8 mouse cellular contexts compared by ENCODE assay signal in the genomic region with DNA sequence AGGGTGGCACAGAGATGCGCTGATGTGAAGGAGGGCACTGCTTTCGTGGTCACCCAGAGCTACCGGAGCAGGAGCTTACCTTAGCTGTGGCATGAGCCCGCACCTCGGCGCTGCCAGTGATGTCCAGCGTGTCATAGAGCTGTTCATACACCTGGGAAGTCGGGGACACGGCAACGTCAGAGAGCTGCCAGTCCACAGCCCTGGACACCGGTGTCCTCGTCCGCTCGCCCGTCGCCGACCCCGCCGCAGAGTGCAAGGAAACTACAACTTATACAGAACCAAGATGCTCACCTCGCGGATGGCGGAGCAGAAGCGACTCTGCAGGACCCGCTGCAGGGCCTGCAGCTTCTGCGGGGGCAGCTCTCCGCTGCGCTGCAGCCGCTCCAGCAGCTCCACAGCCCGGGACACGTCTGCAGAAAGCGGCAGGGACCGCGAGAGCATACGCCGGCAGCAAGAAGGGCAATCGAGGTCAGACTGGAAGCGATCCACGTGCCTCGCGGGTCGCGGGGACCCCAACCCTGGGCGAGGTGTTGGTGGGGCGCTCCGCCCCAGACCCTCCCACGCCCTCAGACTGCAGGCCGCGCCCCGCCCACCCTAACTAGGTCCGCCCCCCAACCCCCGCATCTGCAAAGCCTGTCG. TPM values are rescaled to one million over a fixed set of nuclear protein-coding genes. Genes with fewer than 3 reads are reported as not detected.
DNase-seq lines count a peak whose midpoint lies in the region; ATAC-seq and TF ChIP-seq lines count a peak whose summit lies in the region.

No protein-coding gene starts in this region.

- H3K27me3 ChIP-seq in lung, postnatal 0 days (replicated peaks; ENCODE audit: insufficient read depth, low read length), result peaks cover 17% of the 10 kb centered on the region; the same call in 1 of the 2 replicates
- H3K27me3 ChIP-seq in hindbrain, embryonic 14.5 days (ENCODE audit: control insufficient read depth, insufficient read depth, low read length), result peaks cover 8% of the 10 kb centered on the region
- H3K27me3 ChIP-seq in midbrain, postnatal 0 days (ENCODE audit: insufficient read depth, low read length), result no peaks in the 10 kb centered on the region

- peaks cover 19% of the 10 kb centered on the region; the same call in 1 of the 2 replicates for H3K4me1 ChIP-seq in lung, postnatal 0 days (ENCODE audit: insufficient read depth, low read depth, low read length)
- peaks cover 26% of the 10 kb centered on the region for H3K4me1 ChIP-seq in hindbrain, embryonic 14.5 days (replicated peaks; ENCODE audit: control insufficient read depth, insufficient read depth, low read length)
- peaks cover 22% of the 10 kb centered on the region; the same call in 1 of the 2 replicates for H3K4me1 ChIP-seq in midbrain, postnatal 0 days (ENCODE audit: insufficient read depth, low read length)

- H3K36me3 ChIP-seq in lung, postnatal 0 days (ENCODE audit: insufficient read depth, low read length), result no peaks in the 10 kb centered on the region
- peaks cover 37% of the 10 kb centered on the region for H3K36me3 ChIP-seq in hindbrain, embryonic 14.5 days (replicated peaks; ENCODE audit: control insufficient read depth, insufficient read depth)
- peaks cover 7% of the 10 kb centered on the region for H3K36me3 ChIP-seq in midbrain, postnatal 0 days (ENCODE audit: insufficient read depth, low read length)

- TF ChIP-seq EP300 in lung, postnatal 0 days (IDR thresholded peaks at IDR 0.05), result no peak

- peak overlapping the region; percentile 89 for H3K4me2 ChIP-seq in lung, postnatal 0 days (replicated peaks; ENCODE audit: low read depth, low read length)
- H3K4me2 ChIP-seq in hindbrain, embryonic 14.5 days (replicated peaks), result peak overlapping the region; percentile 87
- peak overlapping the region; percentile 92 for H3K4me2 ChIP-seq in midbrain, postnatal 0 days (ENCODE audit: low read depth, low read length, poor library complexity, severe bottlenecking)

- no peak for ATAC-seq in lung, postnatal 0 days
- ATAC-seq in hindbrain, embryonic 14.5 days (ENCODE audit: low FRiP score), result peak; percentile 7
- peak; percentile 1; the same call in 1 of the 2 replicates for ATAC-seq in midbrain, postnatal 0 days (ENCODE audit: low FRiP score)

- H3K4me3 ChIP-seq in lung, postnatal 0 days (ENCODE audit: low read depth, low read length), result peak overlapping the region; percentile 46
- peak overlapping the region; percentile 42 for H3K4me3 ChIP-seq in hindbrain, embryonic 14.5 days (replicated peaks; ENCODE audit: low read length)
- H3K4me3 ChIP-seq in midbrain, postnatal 0 days (ENCODE audit: low read depth, low read length), result peak overlapping the region; percentile 54

- no peak overlapping the region for H3K9ac ChIP-seq in lung, postnatal 0 days (replicated peaks; ENCODE audit: low read depth)
- H3K9ac ChIP-seq in hindbrain, embryonic 14.5 days, result peak overlapping the region; percentile 60
- H3K9ac ChIP-seq in midbrain, postnatal 0 days (replicated peaks; ENCODE audit: low read length, poor library complexity, severe bottlenecking), result peak overlapping the region; percentile 66

- 8% methylated on average over 49 of the region's 52 CpGs for whole genome bisulfite sequencing in lung, postnatal 0 days
- WGBS in hindbrain, embryonic 14.5 days, result 10% methylated on average over 50 of the region's 52 CpGs
- WGBS in midbrain, postnatal 0 days, result 7% methylated on average over 51 of the region's 52 CpGs

- DNase-seq in cerebellum, adult 18-20 months, result peak; percentile 44 to 52
- DNase-seq in cerebellum, postnatal 10 days, result no peak
- DNase-seq in lung, postnatal 0 days (ENCODE audit: low spot score), result no peak
- DNase-seq in lung, postnatal 10 days, result no peak
- peak; percentile 47 for DNase-seq in hindbrain, embryonic 14.5 days (ENCODE audit: low spot score)
- peak; percentile 47 for DNase-seq in midbrain, postnatal 0 days (ENCODE audit: low spot score)
- DNase-seq in embryo, embryonic 10 days (ENCODE audit: low spot score), result no peak
- no peak for DNase-seq in spleen, adult 12 weeks (ENCODE audit: low spot score)

- H3K9me3 ChIP-seq in lung, postnatal 0 days (ENCODE audit: low read length), result no peaks in the 10 kb centered on the region
- no peaks in the 10 kb centered on the region for H3K9me3 ChIP-seq in hindbrain, embryonic 14.5 days (ENCODE audit: control insufficient read depth, low read length)
- H3K9me3 ChIP-seq in midbrain, postnatal 0 days (ENCODE audit: low read length), result no peaks in the 10 kb centered on the region

- no peak for TF ChIP-seq CTCF in lung, postnatal 0 days (IDR thresholded peaks at IDR 0.05)
- TF ChIP-seq CTCF in midbrain, postnatal 0 days (IDR thresholded peaks at IDR 0.05), result no peak

- no peak overlapping the region for H3K27ac ChIP-seq in lung, postnatal 0 days (ENCODE audit: low read length)
- no peak overlapping the region for H3K27ac ChIP-seq in hindbrain, embryonic 14.5 days
- peak overlapping the region; percentile 39; the same call in 1 of the 2 replicates for H3K27ac ChIP-seq in midbrain, postnatal 0 days (ENCODE audit: low read depth, low read length)

RNA-seq across cellular contexts. Expression of a gene that starts 0.4 kb away (rescaled TPM):
- 0.49 TPM in 1 of 2 replicates, not detected in the other for polyA plus RNA-seq in lung, postnatal 0 days (2015; fragmentation: Nextera tagmentation; extraction: Ambion mirVana)
- 34.8 and 37.9 TPM in 2 replicates for polyA plus RNA-seq in hindbrain, embryonic 14.5 days (2014; fragmentation: Nextera tagmentation; extraction: Ambion mirVana)
- total RNA-seq in midbrain, postnatal 0 days (2014; rRNA removed), result 68.6 and 96.6 TPM in 2 replicates
- polyA plus RNA-seq in midbrain, postnatal 0 days (2015; fragmentation: Nextera tagmentation; extraction: Ambion mirVana), result 59.9 and 70.3 TPM in 2 replicates

RNA-seq across cellular contexts. Expression of a gene that starts 3.1 kb away (rescaled TPM):
- polyA plus RNA-seq in lung, postnatal 0 days (2015; fragmentation: Nextera tagmentation; extraction: Ambion mirVana), result 1.8 and 2.0 TPM in 2 replicates
- polyA plus RNA-seq in hindbrain, embryonic 14.5 days (2014; fragmentation: Nextera tagmentation; extraction: Ambion mirVana), result 29.8 and 32.3 TPM in 2 replicates
- 87.4 and 104 TPM in 2 replicates for total RNA-seq in midbrain, postnatal 0 days (2014; rRNA removed)
- 28.9 and 31.6 TPM in 2 replicates for polyA plus RNA-seq in midbrain, postnatal 0 days (2015; fragmentation: Nextera tagmentation; extraction: Ambion mirVana)

RNA-seq across cellular contexts. Expression of a gene that starts 25.6 kb away (rescaled TPM):
- 85.3 and 104 TPM in 2 replicates for polyA plus RNA-seq in lung, postnatal 0 days (2015; fragmentation: Nextera tagmentation; extraction: Ambion mirVana)
- polyA plus RNA-seq in hindbrain, embryonic 14.5 days (2014; fragmentation: Nextera tagmentation; extraction: Ambion mirVana), result 61.4 and 72.3 TPM in 2 replicates
- total RNA-seq in midbrain, postnatal 0 days (2014; rRNA removed), result 249 and 258 TPM in 2 replicates
- 108 and 131 TPM in 2 replicates for polyA plus RNA-seq in midbrain, postnatal 0 days (2015; fragmentation: Nextera tagmentation; extraction: Ambion mirVana)

RNA-seq across cellular contexts. Expression of a gene that starts 34.9 kb away (rescaled TPM):
- polyA plus RNA-seq in lung, postnatal 0 days (2015; fragmentation: Nextera tagmentation; extraction: Ambion mirVana), result 0.50 and 0.54 TPM in 2 replicates
- 0.20 and 0.41 TPM in 2 replicates for polyA plus RNA-seq in hindbrain, embryonic 14.5 days (2014; fragmentation: Nextera tagmentation; extraction: Ambion mirVana)
- 0.33 TPM in 1 of 2 replicates, not detected in the other for total RNA-seq in midbrain, postnatal 0 days (2014; rRNA removed)
- polyA plus RNA-seq in midbrain, postnatal 0 days (2015; fragmentation: Nextera tagmentation; extraction: Ambion mirVana), result 0.26 and 0.49 TPM in 2 replicates

RNA-seq across cellular contexts. Expression of a gene that starts 35.5 kb away (rescaled TPM):
- 0.16 and 0.24 TPM in 2 replicates for polyA plus RNA-seq in lung, postnatal 0 days (2015; fragmentation: Nextera tagmentation; extraction: Ambion mirVana)
- not detected in 2 replicates for polyA plus RNA-seq in hindbrain, embryonic 14.5 days (2014; fragmentation: Nextera tagmentation; extraction: Ambion mirVana)
- total RNA-seq in midbrain, postnatal 0 days (2014; rRNA removed), result not detected in 2 replicates
- 0.06 TPM in 1 of 2 replicates, not detected in the other for polyA plus RNA-seq in midbrain, postnatal 0 days (2015; fragmentation: Nextera tagmentation; extraction: Ambion mirVana)

Comparison
In these comparisons a context has a peak if more than half of its experiments do, and no peak if none do; other contexts are left out.
1. DNase-seq: peak in cerebellum, adult 18-20 months (2 of 2), hindbrain, embryonic 14.5 days (single experiment) and midbrain, postnatal 0 days (single experiment); none in cerebellum, postnatal 10 days (0 of 2), lung, postnatal 0 days (single experiment), lung, postnatal 10 days (single experiment), embryo, embryonic 10 days (single experiment) and spleen, adult 12 weeks (single experiment).
2. RNA of a gene that starts 0.4 kb away (polyA plus RNA-seq): 59.9 to 70.3 TPM in midbrain, postnatal 0 days and 34.8 to 37.9 TPM in hindbrain, embryonic 14.5 days; 0.49 TPM in lung, postnatal 0 days; every median in the first group is over 10 times any median in the second.
3. RNA of a gene that starts 3.1 kb away (polyA plus RNA-seq): 28.9 to 31.6 TPM in midbrain, postnatal 0 days and 29.8 to 32.3 TPM in hindbrain, embryonic 14.5 days; 1.8 to 2.0 TPM in lung, postnatal 0 days; every median in the first group is over 10 times any median in the second.
4. Peak in every context shown above with its lines, with median percentiles within 50 percentile points of each other: H3K4me2 ChIP-seq and H3K4me3 ChIP-seq.